Mouse (Mus musculus) CD8-positive naive resting alpha-beta T cell, adult 2 months (primary cell): ENCODE measurements around the gene Tbx15.
"Not testable (repeated sequence)": the region's sequence is repeated elsewhere in the genome, so short reads cannot be mapped to it uniquely, and the experiment has no call there.

Source experiments
- DNase-seq, 2 experiments: peaks; one replicate each; pipeline ENCODE4 v3.0.0; 2022; ENCODE audit warnings: low read depth in 2 of 2, low spot score in 2 of 2

The Tbx15 gene

DNA sequence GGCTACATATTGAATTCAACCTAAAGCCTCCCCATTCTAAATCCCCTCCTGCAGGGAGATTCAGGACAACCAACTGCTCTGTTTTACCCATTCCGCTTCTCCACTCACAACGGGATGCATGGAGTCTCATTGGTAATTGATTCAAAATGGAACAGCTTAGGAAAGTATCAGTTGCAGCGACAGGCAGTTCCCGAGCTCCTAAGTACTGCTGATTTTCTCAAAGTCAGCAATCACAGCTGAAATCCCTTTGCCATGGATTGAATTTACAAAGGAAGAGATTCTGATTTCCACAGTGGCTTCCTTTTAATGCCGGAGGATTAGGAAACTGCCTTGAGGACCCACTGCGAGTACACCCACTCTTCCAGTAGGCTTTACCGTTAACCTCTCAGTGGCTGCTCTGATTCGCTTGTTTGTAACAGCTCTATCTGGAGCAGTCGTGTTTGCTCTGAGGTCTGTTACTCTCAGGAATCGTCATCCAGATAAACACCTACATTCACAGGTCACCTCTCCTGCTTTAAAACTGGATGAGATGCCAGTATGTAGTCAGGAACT lies 26.6 kb downstream of the Tbx15 start:
- DNase-seq = no peak

DNA sequence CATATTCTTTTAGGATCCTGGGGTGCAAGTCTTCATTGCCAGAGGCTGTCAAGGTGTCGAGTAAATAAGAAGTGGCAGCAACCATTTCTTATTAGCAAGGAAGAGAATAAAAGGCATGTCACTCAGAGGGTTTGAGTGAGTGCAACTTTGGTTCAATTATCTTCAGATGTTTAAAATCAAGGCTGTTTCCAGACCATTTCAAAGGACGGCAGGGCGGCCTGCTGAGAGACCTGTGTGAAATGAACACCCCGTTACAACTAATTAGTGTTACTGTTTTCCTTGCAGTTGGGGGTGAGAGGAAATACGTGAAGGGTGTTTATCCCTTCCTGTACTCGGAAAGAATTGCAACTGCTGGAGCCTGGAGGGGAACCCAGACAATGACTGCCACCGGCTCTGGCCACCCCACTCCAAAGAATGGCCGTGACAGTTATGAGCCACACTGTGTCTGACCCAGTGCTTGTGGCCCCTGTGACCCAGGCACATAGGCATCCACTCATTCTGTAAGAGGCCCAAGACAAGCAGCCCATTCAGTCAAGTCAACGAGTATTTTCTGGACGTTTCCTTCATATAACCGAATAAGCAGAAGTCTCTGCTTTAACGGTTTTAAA lies 37.9 kb downstream of the Tbx15 start:
- DNase-seq = no peak

DNA sequence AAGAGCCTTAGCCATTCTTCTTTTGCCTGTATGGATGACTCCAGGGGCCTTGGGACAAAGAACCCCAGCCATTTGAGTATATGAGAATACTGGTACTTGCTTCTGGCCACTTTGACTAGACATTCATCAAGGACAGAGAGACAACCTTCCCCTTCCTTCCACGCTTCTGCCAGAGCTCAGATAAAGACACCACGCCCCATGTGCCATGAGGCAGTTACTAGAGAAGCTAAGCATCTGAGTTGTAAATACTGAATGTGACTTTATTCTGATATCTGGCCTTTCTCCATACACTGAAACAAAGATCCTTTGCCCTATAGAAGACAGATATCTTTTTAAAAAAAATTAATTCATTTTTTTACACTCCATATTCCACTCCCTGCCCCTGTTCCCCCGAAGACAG lies 39.5 kb downstream of the Tbx15 start:
- DNase-seq = no peak

DNA sequence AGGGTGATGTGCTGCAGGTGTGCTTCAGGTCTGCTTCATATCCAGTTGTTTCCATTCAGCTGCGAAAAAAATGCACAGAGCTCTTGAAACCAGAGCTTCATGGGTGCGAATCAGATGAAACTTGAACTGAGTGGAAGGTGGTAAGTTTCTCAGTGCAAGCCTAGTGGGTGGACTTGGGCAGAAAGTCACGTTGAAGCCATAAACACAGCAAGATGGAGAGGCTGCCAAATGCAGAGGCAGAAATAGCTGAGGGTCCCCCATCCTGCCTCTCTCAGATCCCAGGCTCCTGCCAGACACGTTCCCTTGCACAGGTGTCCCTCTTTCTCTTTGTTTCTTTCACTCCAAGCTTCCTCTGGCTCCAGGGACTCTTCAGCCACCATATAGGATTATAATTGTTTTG lies 41.3 kb downstream of the Tbx15 start:
- no peak for DNase-seq

DNA sequence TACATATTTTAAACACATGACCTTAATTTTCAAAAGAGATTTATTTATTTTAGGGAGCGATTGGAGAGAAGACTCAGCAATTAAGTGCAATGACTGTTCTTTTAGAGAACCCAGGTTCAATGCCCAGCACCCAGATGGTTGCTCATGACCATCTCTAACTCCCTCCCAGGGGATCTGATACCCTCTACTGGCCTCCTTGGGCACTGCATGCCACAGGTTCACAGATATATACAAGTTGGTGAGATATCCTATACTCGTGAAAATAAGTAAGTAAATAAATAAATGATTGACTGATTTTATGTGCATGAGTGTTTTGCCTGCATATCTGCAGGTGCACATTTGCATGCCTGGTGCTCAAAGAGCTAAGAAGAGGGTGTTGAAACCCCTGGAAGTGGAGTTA lies 48.1 kb downstream of the Tbx15 start:
- no peak for DNase-seq

DNA sequence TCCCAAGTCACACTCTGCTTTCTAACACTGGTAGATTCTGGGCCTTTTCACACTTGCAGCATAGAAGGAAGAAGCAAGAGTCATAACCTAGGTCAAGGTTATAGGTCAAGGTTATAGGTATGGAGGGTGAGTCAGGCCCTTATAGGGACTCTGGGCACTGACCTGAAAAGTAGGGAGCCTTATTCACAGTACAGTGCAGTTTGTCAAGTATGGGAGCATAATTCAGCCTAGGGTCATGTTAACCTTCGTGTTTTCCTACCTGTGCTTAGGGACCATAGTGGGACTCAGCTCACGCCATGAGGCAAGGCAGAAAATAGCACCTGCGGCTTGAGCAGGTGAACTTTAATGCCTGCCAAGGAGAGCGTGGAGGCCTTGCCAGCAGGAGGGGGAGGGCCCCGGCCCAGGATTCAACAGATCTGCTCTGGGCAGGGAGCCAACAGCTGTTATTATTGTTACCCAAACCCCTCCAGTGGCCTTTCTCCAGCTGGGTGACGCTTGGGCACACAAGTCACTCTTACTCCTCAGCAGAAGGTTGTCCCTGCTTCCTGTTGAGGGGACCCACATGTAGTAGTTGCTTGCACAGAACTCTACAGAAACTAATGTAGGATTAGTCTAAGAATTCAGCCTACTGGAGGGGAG lies 50.0 kb downstream of the Tbx15 start:
- DNase-seq = no peak

DNA sequence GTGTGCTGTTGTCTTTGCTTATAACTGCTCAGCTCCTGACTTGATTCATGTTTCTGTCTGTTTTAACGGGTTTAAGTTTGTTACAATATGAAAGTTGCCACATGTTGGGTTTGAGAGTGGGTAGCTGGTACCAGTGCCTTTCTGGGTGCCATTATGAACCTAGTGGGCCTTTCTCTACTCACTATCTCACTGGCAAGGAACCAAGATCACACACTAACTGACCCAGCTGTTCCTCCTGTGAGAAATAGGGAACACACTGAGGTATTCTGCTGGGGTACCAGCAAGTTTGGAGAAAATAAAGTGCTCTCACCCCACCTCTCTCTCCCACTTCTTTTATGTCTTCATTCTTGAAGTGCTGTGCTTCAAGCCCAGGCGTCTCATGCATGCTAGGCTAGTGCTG lies 50.7 kb downstream of the Tbx15 start:
- no peak for DNase-seq

DNA sequence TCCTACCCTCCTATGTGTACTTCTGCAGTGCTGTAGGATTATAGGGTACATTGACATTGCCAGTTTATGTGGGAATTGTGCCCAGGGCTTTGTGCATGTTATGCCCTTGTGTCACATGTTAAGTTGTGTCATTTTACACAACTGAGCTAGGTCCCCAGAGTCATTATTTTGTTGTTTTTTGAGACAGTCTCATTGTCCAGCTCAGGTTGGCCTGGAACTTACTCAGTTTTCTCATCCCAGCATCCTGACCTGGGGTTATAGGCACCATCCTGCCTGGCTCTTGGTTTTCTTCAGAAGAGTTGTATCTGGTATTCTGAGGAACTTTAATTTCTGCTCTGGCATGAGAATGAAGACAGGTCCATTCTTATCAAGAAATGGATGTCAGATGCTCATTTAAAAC lies 51.2 kb downstream of the Tbx15 start:
- DNase-seq = no peak

DNA sequence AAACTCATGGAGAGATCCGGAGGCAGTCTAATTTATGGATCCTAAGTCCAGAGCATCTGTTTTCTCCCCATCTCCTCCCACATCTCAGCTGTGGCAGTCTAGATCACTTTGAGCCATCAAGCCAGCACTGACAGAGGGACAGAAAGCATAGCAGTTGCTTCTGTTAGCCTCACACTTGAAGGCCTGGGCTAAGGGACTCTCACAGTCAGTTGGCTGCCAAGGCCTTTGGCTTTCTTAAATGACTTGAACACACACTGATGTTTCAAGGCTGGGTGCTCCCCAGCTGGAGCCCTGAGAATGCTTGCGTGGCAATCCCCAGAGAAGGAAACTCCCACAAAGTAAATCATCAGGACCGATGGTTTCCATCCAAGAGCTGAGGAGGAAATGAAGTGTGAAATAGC lies 52.4 kb downstream of the Tbx15 start:
- no peak for DNase-seq

DNA sequence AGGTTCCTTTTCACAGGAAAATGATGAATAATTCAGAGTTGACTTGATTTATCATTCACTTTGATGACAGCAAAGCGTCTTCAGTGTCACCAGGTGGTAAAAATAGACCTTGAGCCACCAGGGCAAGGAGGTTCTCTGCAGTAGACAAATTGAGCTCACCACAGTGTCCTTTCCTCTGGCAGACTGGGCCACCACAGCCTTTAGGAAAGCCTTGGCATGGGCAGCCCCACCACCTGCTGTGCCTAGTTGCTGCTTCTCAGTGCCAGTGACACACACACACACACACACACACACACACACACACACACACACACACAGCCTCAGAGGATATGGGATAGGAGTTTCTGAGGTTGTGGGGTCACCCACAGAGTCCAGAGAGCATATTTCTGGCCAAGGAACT lies 54.0 kb downstream of the Tbx15 start:
- not testable (repeated sequence) for DNase-seq

DNA sequence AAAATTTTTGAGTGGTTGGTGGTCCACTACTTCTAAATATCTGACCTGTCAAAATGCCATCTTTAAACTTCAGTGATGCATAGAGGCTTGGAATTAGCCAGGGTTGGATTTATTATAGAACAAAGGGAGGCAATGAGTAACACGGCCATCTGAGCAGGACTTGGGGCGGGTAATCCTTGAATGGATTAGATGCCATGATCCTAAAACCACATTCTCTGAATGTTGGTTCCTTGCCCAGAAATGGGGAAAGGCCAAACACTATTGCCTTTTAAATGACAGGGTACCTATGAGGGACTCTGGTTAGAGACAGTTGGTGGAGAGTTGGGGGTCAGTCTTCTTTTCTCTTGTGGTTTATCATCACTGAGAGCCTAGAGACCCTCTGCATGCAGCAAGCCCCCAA lies 55.1 kb downstream of the Tbx15 start:
- DNase-seq = no peak

DNA sequence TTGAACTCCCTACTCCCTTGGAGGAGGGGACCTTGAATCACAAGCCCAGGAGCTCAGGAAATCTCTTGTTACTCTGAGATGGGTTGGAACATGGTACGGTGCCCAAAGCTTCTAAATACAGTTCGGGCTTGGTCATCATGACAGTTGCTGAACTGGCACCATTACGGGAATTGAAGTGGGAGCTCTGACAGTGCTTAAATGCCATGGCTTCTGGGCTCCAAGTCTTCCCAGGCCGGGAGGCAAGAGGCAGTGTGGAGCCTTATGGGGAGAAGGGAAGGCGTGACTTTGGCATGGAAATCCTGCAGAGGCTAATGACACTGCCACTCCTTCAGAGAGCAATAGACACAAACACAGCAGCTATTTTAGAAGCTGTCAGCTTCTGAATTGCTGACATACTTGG lies 56.0 kb downstream of the Tbx15 start:
- DNase-seq = no peak

DNA sequence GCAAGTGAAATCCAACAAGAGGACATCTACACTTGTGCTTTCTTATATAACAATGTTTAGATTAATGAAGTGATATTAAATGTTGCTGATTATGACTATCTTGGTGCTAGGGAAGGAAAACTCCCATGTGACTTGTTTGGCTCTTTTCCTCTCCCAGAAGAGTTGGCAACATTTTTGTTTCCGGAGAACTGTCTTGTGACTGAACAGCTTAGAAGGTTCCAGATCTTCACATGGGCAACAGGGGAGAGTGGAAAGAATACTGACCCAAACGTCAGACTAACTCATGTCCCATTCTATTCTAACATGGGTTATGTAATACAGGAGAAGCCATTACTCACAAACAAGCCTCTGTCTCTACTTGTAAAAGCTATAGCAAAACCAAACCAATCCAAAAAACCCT lies 60.7 kb downstream of the Tbx15 start:
- no peak for DNase-seq

DNA sequence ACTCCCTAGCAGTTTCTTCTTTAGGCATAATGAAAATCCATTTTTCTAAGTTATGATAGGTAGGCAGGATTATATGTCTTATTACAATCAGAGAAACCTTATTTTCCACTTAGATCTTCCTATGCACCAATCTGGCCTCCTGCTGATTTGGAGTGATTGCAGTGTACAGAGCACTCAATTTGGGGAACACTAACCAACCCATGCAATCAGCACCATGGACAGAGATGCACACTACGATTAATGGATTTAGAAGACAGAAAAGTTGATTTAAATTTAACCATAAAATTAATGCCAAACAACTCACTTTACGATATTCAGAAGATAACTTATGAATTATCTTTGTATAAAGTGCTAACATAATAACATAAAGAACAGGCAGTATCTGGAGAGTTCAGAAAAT lies 70.7 kb downstream of the Tbx15 start:
- no peak for DNase-seq

DNA sequence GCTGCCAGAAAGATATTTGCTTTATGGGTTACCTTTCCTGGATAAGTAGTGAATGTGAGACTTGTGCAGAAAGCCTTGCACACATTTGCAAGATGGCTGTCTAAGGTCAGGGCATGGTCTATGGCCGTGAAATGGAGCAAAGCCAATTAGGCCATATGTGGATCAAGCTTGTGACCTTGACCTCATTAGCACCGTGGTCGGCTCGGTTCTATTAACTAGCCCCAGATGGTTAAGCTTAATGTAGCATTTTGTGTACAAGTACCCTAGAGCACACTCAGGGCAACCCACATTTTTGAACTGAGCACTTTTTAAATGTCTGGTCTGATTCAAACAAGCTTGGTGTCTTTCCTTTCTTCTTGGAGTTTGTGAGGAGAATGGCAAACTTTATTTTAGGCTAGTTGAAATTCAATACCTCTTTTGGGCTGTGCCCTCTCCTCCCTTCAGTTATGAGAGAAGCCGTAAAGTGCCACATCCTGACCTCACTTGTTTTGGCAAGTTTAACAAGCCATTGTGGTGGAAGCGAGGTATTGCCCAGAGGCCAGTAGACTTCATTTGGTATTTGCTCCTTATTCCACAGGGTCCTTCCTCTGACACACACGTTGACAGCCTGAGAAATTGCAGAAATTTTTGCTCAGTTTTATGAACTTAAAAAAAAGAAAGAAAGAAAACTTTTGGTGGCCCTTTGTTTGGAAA lies 71.9 kb downstream of the Tbx15 start:
- no peak for DNase-seq

DNA sequence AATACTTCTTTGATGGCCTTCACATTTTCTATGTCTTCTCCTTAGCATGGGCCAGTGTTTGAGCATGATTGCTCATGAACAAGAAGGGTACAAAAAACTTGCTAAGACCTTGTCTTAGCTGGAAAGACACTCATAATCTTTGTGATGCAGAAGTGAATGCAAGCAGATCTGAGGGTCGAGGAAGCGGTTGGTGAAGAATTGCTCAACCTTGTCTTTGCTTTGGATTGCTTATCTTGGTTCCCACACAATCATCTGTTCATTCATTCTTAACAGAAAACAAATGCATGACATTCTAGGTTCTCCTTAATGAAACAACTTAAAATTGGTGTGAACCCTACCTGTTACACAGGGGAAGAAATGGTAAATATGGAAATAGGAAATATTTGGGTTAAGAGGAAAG lies 82.2 kb downstream of the Tbx15 start:
- no peak for DNase-seq

DNA sequence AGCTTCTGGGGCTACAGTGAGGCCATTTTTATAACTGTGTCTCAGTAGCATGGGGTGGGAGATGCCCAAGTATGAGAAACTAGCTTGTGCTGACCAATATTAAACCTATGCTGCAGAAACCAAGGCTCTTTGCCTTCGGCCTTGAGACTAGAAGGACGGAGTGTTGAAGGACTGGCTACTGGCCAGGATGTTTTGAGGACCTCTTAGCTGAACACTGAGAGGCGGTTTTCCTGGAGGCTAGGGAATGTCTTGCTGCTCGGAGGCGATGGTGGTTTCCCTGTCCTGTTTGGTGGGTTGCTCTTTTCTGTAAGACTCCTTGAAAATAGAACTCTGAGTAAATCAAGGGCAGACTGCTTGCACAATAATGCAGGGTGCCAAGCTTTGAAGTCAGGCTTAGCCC lies 89.1 kb downstream of the Tbx15 start:
- no peak for DNase-seq

DNA sequence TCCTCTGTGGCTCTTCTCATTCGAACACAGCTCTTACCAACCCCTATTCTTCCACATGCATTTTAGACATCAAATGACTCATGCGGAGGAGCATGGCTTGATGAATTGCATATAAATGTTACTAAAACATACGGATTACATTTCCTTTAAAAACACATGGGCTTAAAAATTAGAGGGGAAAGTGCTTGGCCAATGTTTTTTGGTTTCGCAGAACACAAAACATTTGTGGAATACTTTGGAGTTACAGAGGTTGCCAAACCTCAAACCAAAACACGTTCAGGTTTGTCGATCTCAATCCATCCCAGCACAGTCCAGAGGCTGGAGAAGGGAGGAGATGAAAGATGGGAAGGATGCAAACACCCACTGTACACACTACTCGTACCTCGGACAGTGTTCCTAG lies 90.9 kb downstream of the Tbx15 start:
- DNase-seq = no peak

DNA sequence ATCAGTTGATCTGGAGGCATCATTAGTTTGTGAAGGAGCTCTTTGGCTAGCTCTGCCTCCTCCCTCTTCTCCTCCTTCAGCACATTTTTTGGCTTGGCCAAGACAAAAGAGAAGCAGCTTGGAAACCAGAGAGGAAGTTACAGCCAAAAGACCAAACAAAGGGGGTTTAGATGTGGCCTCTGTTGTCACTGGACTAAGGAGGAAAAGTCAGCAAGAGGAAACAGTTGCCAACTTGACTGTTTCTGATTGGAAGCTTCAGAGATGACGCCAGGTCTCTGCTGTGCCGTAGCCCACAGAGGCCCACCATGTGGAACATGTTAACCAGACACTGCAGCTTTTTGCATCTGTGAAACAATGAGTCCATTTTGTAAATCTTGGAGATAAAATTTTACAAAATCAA lies 96.7 kb downstream of the Tbx15 start:
- no peak for DNase-seq

DNA sequence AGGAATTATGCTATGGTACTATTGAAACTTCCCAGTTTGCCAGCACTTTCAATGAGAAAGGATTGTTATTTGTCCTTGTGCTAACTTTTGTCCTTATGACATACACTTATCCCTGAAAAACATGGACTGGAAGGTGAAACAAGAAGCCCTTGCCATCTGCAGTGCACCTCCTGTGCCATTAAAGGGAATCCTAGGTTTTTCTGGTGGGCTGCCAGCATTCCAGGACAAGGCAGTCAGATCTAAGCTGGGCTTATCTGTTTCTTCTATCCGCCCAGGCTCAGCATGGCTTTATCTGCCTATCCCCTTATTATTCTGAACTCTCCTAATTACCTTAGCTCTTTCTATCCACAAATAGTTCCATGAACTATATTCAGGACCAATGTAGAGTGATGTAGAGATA lies 98.6 kb downstream of the Tbx15 start:
- no peak for DNase-seq

DNA sequence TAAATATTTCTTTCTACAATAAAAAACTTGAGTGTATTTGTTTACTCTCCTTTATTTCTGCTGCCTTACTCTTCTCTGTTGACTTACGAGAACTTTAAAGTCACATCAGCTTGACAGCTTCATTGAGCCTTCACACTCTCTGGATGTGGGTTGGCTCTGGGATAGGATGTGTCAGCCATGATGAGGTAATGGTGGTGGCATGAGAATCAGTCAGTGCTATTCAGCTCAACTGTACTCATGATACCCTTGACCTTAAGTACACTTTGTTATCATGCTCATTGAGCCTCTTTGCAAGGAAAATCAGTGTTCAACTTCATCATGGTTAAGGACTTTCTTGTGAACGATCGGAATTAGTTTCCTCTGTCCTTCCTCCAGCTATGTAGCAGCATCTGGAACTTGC lies 99.8 kb downstream of the Tbx15 start:
- DNase-seq = no peak

DNA sequence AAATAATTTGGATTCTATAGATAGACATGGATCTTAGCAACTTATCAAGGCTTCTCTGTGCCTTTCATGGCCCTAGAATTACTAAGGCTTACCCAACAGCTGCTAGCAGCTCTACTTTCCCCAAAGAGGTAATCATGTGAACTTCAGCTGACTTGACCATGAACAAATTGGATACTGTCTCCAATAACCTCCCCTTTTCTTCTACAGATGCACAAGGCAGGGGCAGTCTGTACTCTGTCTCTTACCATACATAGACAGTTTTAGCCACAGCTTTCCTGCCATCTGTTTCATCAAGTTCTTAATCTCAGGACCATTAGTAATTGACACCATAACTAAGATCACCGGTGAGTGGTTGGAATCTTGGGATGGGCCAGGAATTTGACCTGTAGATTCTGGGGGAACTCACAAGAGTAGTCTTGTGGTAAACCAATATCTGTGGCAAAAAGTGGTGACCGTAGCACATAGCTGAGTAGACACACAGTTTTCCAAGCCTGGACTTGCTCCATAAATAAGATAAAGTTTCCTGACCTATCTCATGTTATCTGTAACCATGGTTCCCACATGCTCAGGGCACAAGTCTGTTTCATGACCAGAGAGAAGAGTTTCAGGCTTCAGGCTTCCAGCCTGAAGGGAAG lies 139.6 kb downstream of the Tbx15 start:
- no peak for DNase-seq
